Mouse (Mus musculus): ENCODE measurements around the gene Egflam. TPM values are rescaled to one million over a fixed set of nuclear protein-coding genes. Genes with fewer than 3 reads are reported as not detected.

Egflam gene
- not detected for total RNA-seq (2023)

GRCm38 (mm10) chr15:7397818-7398608 lies at the start of gene Egflam:
Gene Egflam, minus strand, starts transcription at chr15:7398395.

